Comparison of ENCODE assay signal across 25 mouse cellular contexts in the genomic region with DNA sequence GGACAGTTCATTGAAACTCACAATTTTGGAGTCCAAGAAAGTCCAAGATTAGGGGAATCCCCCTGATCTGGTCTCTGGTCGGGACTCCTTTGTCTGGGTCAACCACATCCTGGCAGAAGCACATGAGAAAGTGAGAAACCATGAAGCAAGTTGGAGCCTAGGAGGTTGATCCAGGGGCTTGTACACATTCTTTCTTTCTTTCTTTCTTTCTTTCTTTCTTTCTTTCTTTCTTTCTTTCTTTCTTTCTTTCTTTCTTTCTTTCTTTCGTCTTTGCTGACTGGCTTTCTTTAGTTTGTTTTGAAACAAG. TPM values are rescaled to one million over a fixed set of nuclear protein-coding genes. Genes with fewer than 3 reads are reported as not detected.
DNase-seq lines count a peak whose midpoint lies in the region; ATAC-seq lines count a peak whose summit lies in the region.
"Had no signal": no experiment of that assay in that cellular context is flagged by ENCODE, and none has a peak within 500 bp of the region (broad histone marks: within the 10 kb centered on the region; RNA-seq: fewer than 3 reads in every experiment).

No protein-coding gene starts in this region.

- DNase-seq in splenic B cell, adult 2 months (ENCODE audit: low read depth, low spot score) = peak; percentile 62
- DNase-seq in urinary bladder, postnatal 25 days (ENCODE audit: low spot score) = no peak
- DNase-seq in thymus, adult 18-20 months = no peak
- no peak for DNase-seq in urinary bladder, postnatal 14 days (ENCODE audit: low spot score)
- DNase-seq: adrenal gland, adult 8-10 months; adrenal gland, postnatal 25 days; cerebellum, adult 18-20 months; cerebellum, adult 9-10 months; cerebellum, postnatal 14 days; forebrain, postnatal 0 days; gastrocnemius, adult 2 months; gastrocnemius, postnatal 14 days; heart, adult 18-20 months; heart, postnatal 10 days; heart, postnatal 36 days had no signal

- no peaks in the 10 kb centered on the region for H3K27me3 ChIP-seq in splenic B cell, adult 2 months (ENCODE audit: control insufficient read depth, insufficient read depth, low read length, poor library complexity, severe bottlenecking)
- H3K27me3 ChIP-seq: embryonic facial prominence, embryonic 12.5 days; heart, embryonic 12.5 days; heart, embryonic 15.5 days; Patski had no signal

- H3K36me3 ChIP-seq in splenic B cell, adult 2 months (ENCODE audit: control insufficient read depth, insufficient read depth, low read length, poor library complexity, severe bottlenecking) = no peaks in the 10 kb centered on the region; the same call in 1 of the 2 replicates
- H3K36me3 ChIP-seq: embryonic facial prominence, embryonic 12.5 days; embryonic facial prominence, embryonic 15.5 days; G1E; heart, embryonic 12.5 days; heart, embryonic 15.5 days had no signal

- ATAC-seq in common myeloid progenitor, adult 5-6 weeks (replicated peaks; ENCODE audit: low read depth, poor library complexity, severe bottlenecking) = 0 out of 2 replicates have a peak, but pooled peaks have one; percentile 41
- ATAC-seq in monocyte, adult 5-6 weeks (replicated peaks; ENCODE audit: insufficient number of reproducible peaks, low FRiP score, low TSS enrichment, poor library complexity, severe bottlenecking) = peak; percentile 41; the same call in 1 of the 2 replicates
- ATAC-seq: forebrain, embryonic 14.5 days; forebrain, postnatal 0 days; hindbrain, postnatal 0 days had no signal

RNA-seq across cellular contexts. Expression of a gene that starts 9.2 kb away (rescaled TPM):
- total RNA-seq in common myeloid progenitor, adult 5-6 weeks (2017) = 0.68 TPM in 1 of 2 replicates, not detected in the other
- 165 to 355 TPM (median 352 TPM) in 3 replicates for total RNA-seq in monocyte, adult 5-6 weeks (2017)

Comparison
In these comparisons a context has a peak if more than half of its experiments do, and no peak if none do; other contexts are left out.
1. RNA of a gene that starts 9.2 kb away (total RNA-seq): 165 to 355 TPM in monocyte, adult 5-6 weeks; 0.68 TPM in common myeloid progenitor, adult 5-6 weeks; every median in the first group is over 10 times any median in the second.